Mouse (Mus musculus) midbrain, postnatal 0 days (tissue): ENCODE data around the gene Crlf1. TPM values are rescaled to one million over a fixed set of nuclear protein-coding genes. Genes with fewer than 3 reads are reported as not detected.

ENCODE experiments used
- ATAC-seq: fragments of 200-750 bp; cut with Nextera tagmentation; 2 replicates; pipeline ENCODE4 v1.8.0; 2017; ENCODE audit warnings: moderate number of reproducible peaks, mild to moderate bottlenecking, moderate TSS enrichment, moderate library complexity; ENCODE audit not compliant: low FRiP score
- DNase-seq: peaks from one replicate; pipeline ENCODE4 v3.0.0-alpha.2; 2015; ENCODE audit warnings: low spot score
- H3K27ac ChIP-seq: fragments of 300-500 bp; sonication (generic); 2 replicates; pipeline ENCODE4 v1.5.1; 2014; ENCODE audit warnings: low read depth, mild to moderate bottlenecking, low read length, mixed read lengths
- H3K27me3 ChIP-seq: fragments of 300-500 bp; sonication (generic); 2 replicates; pipeline ENCODE4 v1.6.1; 2014; ENCODE audit warnings: low read length, control low read depth, mixed read lengths; ENCODE audit not compliant: insufficient read depth
- H3K36me3 ChIP-seq: fragments of 300-500 bp; sonication (generic); 2 replicates; pipeline ENCODE4 v1.6.1; 2014; ENCODE audit warnings: low read length, control low read depth, mixed read lengths; ENCODE audit not compliant: insufficient read depth
- H3K4me1 ChIP-seq: fragments of 300-500 bp; sonication (generic); 2 replicates; pipeline ENCODE4 v1.6.1; 2014; ENCODE audit warnings: mild to moderate bottlenecking, control low read depth, antibody characterized with exemption, low read length, mixed read lengths; ENCODE audit not compliant: insufficient read depth
- H3K4me2 ChIP-seq: fragments of 300-500 bp; sonication (generic); 2 replicates; pipeline ENCODE4 v1.6.1; 2014; ENCODE audit warnings: low read depth, mild to moderate bottlenecking, low read length, mixed read lengths; ENCODE audit not compliant: poor library complexity, severe bottlenecking
- H3K4me3 ChIP-seq: fragments of 300-500 bp; sonication (generic); 2 replicates; pipeline ENCODE4 v1.5.1; 2014; ENCODE audit warnings: low read depth, mild to moderate bottlenecking, low read length, moderate library complexity
- H3K9ac ChIP-seq: fragments of 300-500 bp; sonication (generic); replicated peaks from 2 replicates; pipeline ENCODE4 v1.6.1; 2014; ENCODE audit warnings: mild to moderate bottlenecking, low read length, moderate library complexity, mixed read lengths; ENCODE audit not compliant: poor library complexity, severe bottlenecking
- H3K9me3 ChIP-seq: fragments of 300-500 bp; sonication (generic); 2 replicates; pipeline ENCODE4 v1.6.1; 2016; ENCODE audit warnings: low read length, control low read depth
- CTCF ChIP-seq: IDR thresholded peaks from 2 replicates; pipeline ENCODE4 v1.5.1; 2016; ENCODE audit warnings: antibody characterized with exemption, mild to moderate bottlenecking
- WGBS: fragments of 180-500 bp; shearing (Covaris S2); extraction: QIAGEN DNeasy Blood & Tissue Kit; methylation state at CpG from one replicate; pipeline ENCODE4 v1.1.7; 2014; 5-methylcytosine and 5-hydroxymethylcytosine counted together
- polyA plus RNA-seq: library from polyadenylated mRNA; unstranded; fragments of >200 nt; fragmentation: Nextera tagmentation; extraction: Ambion mirVana; gene quantifications from 2 replicates; pipeline ENCODE4 v1.2.1, GENCODE M21; 2015
- total RNA-seq: library from RNA; depleted of rRNA; stranded (reverse); fragments of >200 nt; gene quantifications from 2 replicates; pipeline ENCODE4 v1.2.3, GENCODE M21; 2014

Gene Crlf1
- total and polyA plus RNA-seq, 2 experiments from 2014 or later = 4.1 to 10.9 TPM

DNA sequence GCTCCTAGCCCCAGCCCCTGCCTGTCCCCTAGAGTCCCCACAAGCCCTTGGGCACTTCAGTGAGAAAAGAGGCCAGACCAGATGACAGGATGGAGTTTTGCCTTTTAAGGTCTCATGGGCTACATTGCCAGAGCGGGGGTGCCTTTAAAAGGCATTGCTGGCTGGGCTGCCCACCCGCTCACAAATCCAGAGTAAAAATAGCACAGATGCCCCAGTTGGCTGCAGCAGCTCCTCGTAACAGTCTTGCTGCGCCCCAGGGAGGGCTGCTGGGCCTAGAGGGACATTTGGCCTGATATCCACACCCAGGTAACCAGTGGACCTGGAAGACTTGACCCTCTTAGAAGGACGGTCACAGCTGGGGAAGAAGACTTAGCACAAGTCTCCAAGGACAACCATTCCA is 39.1 kb upstream of the Crlf1 start:
- no peaks in the 10 kb centered on the region for H3K4me1 ChIP-seq
- DNase-seq (no peak), ATAC-seq (no peak)
- no peak for TF ChIP-seq CTCF
- 87% methylated on average over 5 of the region's 5 CpGs for WGBS
- no peaks in the 10 kb centered on the region for H3K9me3 ChIP-seq
- H3K27ac ChIP-seq = no peak overlapping the region
- peaks cover 29% of the 10 kb centered on the region for H3K36me3 ChIP-seq
- H3K27me3 ChIP-seq = no peaks in the 10 kb centered on the region
- H3K9ac ChIP-seq = no peak overlapping the region
- H3K4me3 ChIP-seq = no peak overlapping the region
- H3K4me2 ChIP-seq = no peak overlapping the region

DNA sequence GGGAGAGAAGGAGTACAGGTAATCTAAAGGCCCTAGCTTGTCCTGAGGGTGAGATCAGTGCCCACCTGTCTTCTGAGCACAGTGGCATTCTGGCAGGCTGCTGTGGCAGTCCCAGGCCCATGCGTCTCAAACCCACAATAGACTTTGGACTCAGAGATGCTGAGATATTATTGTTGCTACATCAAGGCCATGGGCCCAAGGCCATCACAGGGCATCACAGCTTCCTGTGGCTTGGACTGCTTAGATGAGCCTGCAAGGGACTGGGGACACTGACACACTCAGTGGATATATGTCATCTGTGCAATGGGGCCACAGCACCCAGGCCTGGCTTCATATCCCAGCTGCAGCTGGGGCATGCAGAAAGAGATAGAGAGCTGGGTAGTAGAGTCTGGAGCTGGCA is 36.0 kb upstream of the Crlf1 start:
- no peak for TF ChIP-seq CTCF
- Histone ChIP-seq H3K4me3 (no peak overlapping the region), H3K27me3 (no peaks in the 10 kb centered on the region), H3K4me2 (no peak overlapping the region), H3K9ac (no peak overlapping the region), H3K4me1 (no peaks in the 10 kb centered on the region), H3K9me3 (no peaks in the 10 kb centered on the region), H3K36me3 (peaks cover 8% of the 10 kb centered on the region), H3K27ac (no peak overlapping the region)
- ATAC-seq = no peak
- 95% methylated on average over 1 of the region's 1 CpGs for WGBS
- no peak for DNase-seq

DNA sequence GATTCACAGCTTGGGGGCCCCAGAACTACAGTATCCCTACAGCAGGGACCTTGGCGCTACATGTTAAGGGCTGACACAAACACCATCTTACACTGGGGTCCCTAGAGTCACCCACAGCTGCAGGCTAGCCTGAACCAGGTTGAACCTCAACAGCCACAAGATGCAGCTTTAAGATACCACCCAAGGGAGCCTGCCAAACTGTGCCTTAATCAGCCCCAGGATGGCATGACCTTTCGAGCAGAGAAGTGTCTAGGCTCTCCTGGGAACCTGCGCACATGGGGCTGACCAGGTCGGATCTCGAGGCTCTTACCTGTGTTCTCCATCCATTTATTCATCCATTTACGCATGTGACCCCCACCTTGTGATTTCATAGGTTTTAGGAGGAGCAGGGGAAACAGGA is 35.1 kb upstream of the Crlf1 start:
- ATAC-seq (no peak), DNase-seq (no peak)
- 93% methylated on average over 6 of the region's 6 CpGs for WGBS
- H3K36me3 ChIP-seq = peaks cover 2% of the 10 kb centered on the region; the same call in 1 of the 2 replicates
- no peak overlapping the region for H3K27ac ChIP-seq
- no peak overlapping the region for H3K4me3 ChIP-seq
- no peaks in the 10 kb centered on the region for H3K9me3 ChIP-seq
- no peaks in the 10 kb centered on the region for H3K27me3 ChIP-seq
- H3K4me2 ChIP-seq = no peak overlapping the region
- TF ChIP-seq CTCF = no peak
- H3K4me1 ChIP-seq = no peaks in the 10 kb centered on the region
- no peak overlapping the region for H3K9ac ChIP-seq

DNA sequence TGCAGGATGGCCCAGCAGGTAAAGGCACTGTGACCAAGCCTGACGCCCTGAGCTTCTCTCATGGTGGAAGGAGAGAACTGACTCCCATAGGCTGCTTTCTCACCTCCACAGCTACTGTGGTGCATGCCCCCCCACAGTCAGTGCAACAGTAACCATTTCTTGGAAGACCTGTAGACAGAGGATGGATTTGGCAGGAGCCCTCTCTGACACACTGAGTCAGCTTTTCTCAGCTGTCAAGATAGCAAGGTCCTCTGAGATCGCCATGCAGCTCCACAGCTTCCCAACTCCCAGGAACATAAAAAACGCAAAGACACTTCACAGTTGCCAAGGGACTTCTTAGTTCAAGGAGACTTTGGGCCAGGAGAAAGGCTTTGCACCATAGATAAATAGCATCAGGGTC is 34.5 kb upstream of the Crlf1 start:
- 84% methylated on average over 3 of the region's 3 CpGs for WGBS
- H3K4me1 ChIP-seq = 0 out of 2 replicates have a peak, but pooled peaks cover 2% of the 10 kb centered on the region
- no peak overlapping the region for H3K4me3 ChIP-seq
- ATAC-seq (no peak), DNase-seq (no peak)
- TF ChIP-seq CTCF = no peak
- no peak overlapping the region for H3K9ac ChIP-seq
- H3K9me3 ChIP-seq = no peaks in the 10 kb centered on the region
- no peak overlapping the region for H3K27ac ChIP-seq
- H3K27me3 ChIP-seq = no peaks in the 10 kb centered on the region
- H3K36me3 ChIP-seq = peaks cover 2% of the 10 kb centered on the region; the same call in 1 of the 2 replicates
- no peak overlapping the region for H3K4me2 ChIP-seq

DNA sequence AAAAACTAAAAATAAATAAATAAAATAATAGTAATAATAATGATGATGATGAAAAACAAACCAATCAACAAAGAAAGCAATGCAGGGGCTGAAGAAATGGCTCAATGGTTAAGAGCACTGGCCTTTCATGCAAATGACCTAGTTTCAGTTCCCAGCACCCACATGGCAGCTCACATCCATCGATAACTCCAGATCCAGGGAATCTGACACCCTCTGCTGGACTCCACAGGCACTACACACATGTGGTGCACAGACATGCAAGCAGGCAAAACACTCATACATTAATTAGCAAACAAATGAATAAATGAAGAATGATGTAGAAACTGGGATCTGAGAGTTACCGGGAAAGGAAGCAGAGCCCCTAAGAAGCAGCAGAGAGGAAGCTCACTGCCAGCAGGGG is 33.3 kb upstream of the Crlf1 start:
- DNase-seq = no peak
- Histone ChIP-seq H3K36me3 (peaks cover 2% of the 10 kb centered on the region; the same call in 1 of the 2 replicates), H3K4me1 (0 out of 2 replicates have a peak, but pooled peaks cover 2% of the 10 kb centered on the region), H3K9ac (no peak overlapping the region), H3K4me2 (no peak overlapping the region), H3K27ac (no peak overlapping the region), H3K27me3 (no peaks in the 10 kb centered on the region), H3K9me3 (no peaks in the 10 kb centered on the region), H3K4me3 (no peak overlapping the region)
- TF ChIP-seq CTCF = no peak
- WGBS = 94% methylated on average over 2 of the region's 2 CpGs
- no peak for ATAC-seq

DNA sequence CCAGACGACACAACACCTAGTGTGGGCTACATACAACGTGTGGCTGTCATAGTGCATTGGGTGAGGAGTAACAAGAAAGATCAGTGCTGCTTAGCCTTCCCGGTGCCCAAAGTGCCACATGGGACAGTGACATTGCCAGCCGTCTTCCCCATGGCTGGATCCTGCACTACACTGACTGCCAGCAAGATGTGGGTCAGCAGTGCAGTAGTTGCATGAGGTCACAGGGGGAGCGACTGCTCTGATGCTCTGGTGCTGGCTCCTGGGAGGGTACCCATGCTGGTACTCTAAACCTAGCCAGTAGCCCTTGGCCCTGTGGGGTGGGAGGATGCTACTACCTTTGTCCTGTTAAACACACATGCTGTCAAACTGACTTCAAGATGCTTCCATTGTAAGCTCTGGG is 32.8 kb upstream of the Crlf1 start:
- Histone ChIP-seq H3K36me3 (peaks cover 2% of the 10 kb centered on the region; the same call in 1 of the 2 replicates), H3K27ac (no peak overlapping the region), H3K4me3 (no peak overlapping the region), H3K27me3 (no peaks in the 10 kb centered on the region), H3K4me2 (no peak overlapping the region), H3K9me3 (no peaks in the 10 kb centered on the region), H3K4me1 (0 out of 2 replicates have a peak, but pooled peaks cover 2% of the 10 kb centered on the region), H3K9ac (no peak overlapping the region)
- WGBS = 92% methylated on average over 5 of the region's 5 CpGs
- no peak for DNase-seq
- TF ChIP-seq CTCF = no peak
- no peak for ATAC-seq
